Mouse (Mus musculus) lung, embryonic 14.5 days (tissue): ENCODE measurements at regions not wholly inside any gene's neighbourhood (a gene's known extent, or its start where the extent isn't known, plus 50 kb on each side); places are given as distances from the start of the nearest gene placed in this dataset.
"Not testable (repeated sequence)": the region's sequence is repeated elsewhere in the genome, so short reads cannot be mapped to it uniquely, and the experiment has no call there.

Experiments
- ATAC-seq: fragments of 200-750 bp; cut with Nextera tagmentation; 2 replicates; pipeline ENCODE4 v1.8.0; 2017; ENCODE audit warnings: mild to moderate bottlenecking, moderate TSS enrichment, moderate library complexity; ENCODE audit not compliant: insufficient read depth
- DNase-seq: peaks from one replicate; pipeline ENCODE4 v3.0.0-alpha.2; 2015
- H3K27ac ChIP-seq: fragments of 300-500 bp; sonication (generic); 2 replicates; pipeline ENCODE4 v1.5.1; 2014; ENCODE audit warnings: low read depth, mild to moderate bottlenecking, moderate library complexity
- H3K27me3 ChIP-seq: fragments of 300-500 bp; sonication (generic); 2 replicates; pipeline ENCODE4 v1.6.1; 2014; ENCODE audit warnings: low read length, control low read depth; ENCODE audit not compliant: insufficient read depth
- H3K36me3 ChIP-seq: fragments of 300-500 bp; sonication (generic); 2 replicates; pipeline ENCODE4 v1.6.1; 2014; ENCODE audit warnings: control low read depth; ENCODE audit not compliant: insufficient read depth
- H3K4me1 ChIP-seq: fragments of 300-500 bp; sonication (generic); 2 replicates; pipeline ENCODE4 v1.6.1; 2014; ENCODE audit warnings: antibody characterized with exemption, control low read depth; ENCODE audit not compliant: insufficient read depth
- H3K4me2 ChIP-seq: fragments of 300-500 bp; sonication (generic); 2 replicates; pipeline ENCODE4 v1.6.1; 2014; ENCODE audit warnings: mild to moderate bottlenecking
- H3K4me3 ChIP-seq: fragments of 300-500 bp; sonication (generic); 2 replicates; pipeline ENCODE4 v1.5.1; 2014; ENCODE audit warnings: low read depth, low read length
- H3K9ac ChIP-seq: fragments of 300-500 bp; sonication (generic); 2 replicates; pipeline ENCODE4 v1.6.1; 2014
- H3K9me3 ChIP-seq: fragments of 300-500 bp; sonication (generic); 2 replicates; pipeline ENCODE4 v1.6.1; 2016; ENCODE audit warnings: low read depth, low read length, control low read depth
- CTCF ChIP-seq: IDR thresholded peaks from 2 replicates; pipeline ENCODE4 v1.5.1; 2016; ENCODE audit warnings: antibody characterized with exemption, low read depth
- WGBS: fragments of 180-500 bp; shearing (Covaris S2); extraction: QIAGEN DNeasy Blood & Tissue Kit; methylation state at CpG from one replicate; pipeline ENCODE4 v1.1.7; 2014; 5-methylcytosine and 5-hydroxymethylcytosine counted together

DNA sequence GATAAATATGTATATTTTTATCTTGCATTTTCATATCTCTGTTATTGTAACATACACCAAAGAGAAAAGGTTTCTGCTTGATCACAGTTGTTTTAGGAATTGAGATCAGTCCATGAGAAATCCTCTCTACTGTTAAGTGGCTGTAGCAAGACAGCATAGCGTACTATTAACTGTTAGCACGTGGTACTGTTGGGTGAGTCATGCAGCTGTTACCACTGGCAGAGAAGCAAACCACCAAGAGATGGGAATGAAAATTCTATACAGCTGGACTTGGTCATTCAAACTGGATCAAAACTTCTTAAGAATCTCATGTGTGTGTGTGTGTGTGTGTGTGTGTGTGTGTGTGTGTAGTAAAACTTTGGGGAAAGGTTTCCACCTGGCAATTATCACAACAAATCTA, 1013.5 kb downstream of the Basp1 start:
- H3K27me3 ChIP-seq = no peaks in the 10 kb centered on the region
- WGBS = 70% methylated on average over 2 of the region's 2 CpGs

DNA sequence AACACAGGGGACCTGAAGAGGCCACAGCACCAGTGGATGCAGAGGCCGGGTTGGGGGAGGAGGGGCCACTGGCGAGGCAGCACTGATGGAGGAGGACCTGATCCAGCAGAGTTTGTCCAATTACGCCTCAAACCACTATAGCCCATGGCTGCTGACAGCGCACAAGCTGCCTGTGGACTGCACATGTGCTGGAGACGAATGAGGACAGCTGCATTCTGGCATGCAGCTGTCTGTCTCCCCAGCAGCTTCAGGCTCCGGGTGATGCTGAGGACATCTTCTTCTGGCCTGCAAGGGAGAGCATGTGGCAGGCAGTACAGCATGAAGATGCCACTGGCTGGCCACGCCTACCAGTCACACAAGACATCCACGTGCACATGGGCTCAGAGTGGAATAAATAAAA, 1055.2 kb downstream of the Basp1 start:
- 74% methylated on average over 8 of the region's 8 CpGs for WGBS
- no peak overlapping the region for H3K9ac ChIP-seq
- no peaks in the 10 kb centered on the region for H3K27me3 ChIP-seq
- TF ChIP-seq CTCF = no peak
- H3K27ac ChIP-seq = no peak overlapping the region
- H3K4me2 ChIP-seq = no peak overlapping the region
- H3K36me3 ChIP-seq = no peaks in the 10 kb centered on the region
- no peak overlapping the region for H3K4me3 ChIP-seq
- DNase-seq = no peak
- no peaks in the 10 kb centered on the region for H3K9me3 ChIP-seq
- H3K4me1 ChIP-seq = no peaks in the 10 kb centered on the region
- no peak for ATAC-seq

More for the DNA sequence above, 1013.5 kb downstream of the Basp1 start:
- H3K4me2 ChIP-seq = no peak overlapping the region
- no peak overlapping the region for H3K9ac ChIP-seq
- no peak overlapping the region for H3K4me3 ChIP-seq
- ATAC-seq (no peak), DNase-seq (no peak)
- H3K4me1 ChIP-seq = no peaks in the 10 kb centered on the region
- no peak overlapping the region for H3K27ac ChIP-seq
- no peaks in the 10 kb centered on the region for H3K36me3 ChIP-seq
- no peak for TF ChIP-seq CTCF
- no peaks in the 10 kb centered on the region for H3K9me3 ChIP-seq

DNA sequence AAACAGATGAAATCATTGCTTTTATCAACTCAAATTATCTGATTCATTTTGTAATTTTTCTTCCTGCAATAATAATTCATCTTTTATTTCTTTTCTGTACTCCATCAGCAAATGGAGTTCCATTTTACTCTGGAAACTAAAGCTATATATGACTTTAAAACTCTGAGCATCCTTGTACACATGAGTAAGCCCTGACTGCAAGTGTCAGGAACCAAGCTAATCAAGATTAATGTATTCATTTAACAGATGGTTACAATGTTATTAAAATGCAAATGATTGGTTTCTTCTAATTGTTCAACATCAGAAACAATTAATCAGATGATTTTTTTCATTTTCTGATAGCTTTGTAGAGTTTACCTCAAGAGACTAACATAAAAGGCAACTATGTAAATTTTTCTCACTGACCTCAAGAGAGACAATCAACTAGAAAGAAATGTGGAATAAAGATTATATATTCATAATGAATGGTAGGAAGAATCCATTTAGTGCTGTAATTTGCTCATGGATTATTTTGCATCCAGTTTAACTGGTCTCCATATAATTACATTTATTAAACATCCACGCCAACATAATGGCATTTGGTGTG, 1064.5 kb downstream of the Basp1 start:
- Histone ChIP-seq H3K36me3 (no peaks in the 10 kb centered on the region), H3K9ac (no peak overlapping the region), H3K9me3 (no peaks in the 10 kb centered on the region), H3K27ac (no peak overlapping the region), H3K27me3 (no peaks in the 10 kb centered on the region), H3K4me2 (no peak overlapping the region), H3K4me3 (no peak overlapping the region), H3K4me1 (no peaks in the 10 kb centered on the region)
- 78% methylated on average over 1 of the region's 1 CpGs for WGBS
- no peak for ATAC-seq
- TF ChIP-seq CTCF = no peak
- DNase-seq = no peak

DNA sequence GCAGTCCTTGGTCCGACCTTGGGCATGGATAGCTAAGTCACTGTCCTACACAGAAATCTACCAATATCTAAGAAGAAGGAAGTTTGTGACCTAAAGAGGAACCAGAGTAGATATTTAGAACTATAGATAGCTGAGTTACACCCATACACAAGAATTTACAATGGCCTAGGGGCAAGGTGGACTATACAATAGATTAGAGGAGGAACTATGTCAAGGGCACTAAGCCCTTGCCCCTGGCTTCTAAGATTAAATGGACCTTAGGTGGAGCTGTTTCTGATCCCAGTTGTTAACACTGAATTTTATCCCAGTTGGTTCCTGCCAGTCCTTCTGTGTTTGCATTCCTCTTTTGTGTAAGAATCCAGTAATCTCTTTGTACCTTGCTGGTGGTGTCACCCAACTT, 1077.7 kb downstream of the Basp1 start:
- H3K4me2 ChIP-seq, H3K27me3 ChIP-seq, H3K9ac ChIP-seq, ATAC-seq, H3K36me3 ChIP-seq, H3K4me3 ChIP-seq, H3K27ac ChIP-seq, H3K9me3 ChIP-seq, H3K4me1 ChIP-seq, DNase-seq: not testable (repeated sequence)
- WGBS = 62% methylated on average over 1 of the region's 1 CpGs

DNA sequence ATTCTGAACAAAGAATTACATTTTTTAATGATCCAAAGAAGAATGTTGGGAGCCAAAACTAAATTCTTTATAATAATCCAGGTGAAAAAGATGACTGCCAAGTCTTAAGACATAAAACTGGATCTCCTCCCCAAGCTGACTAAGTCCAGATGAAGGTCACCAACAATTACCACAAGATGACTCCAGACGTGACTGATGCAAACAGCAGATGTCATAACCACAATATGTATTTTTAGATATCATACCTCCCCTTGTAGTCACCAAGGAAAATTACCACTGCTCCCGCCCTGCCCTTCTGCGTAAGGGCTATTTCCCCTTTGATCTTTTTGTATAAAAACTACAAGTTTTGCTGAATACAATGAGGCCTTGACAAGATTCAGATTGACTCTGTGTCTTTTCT, 1110.4 kb downstream of the Basp1 start:
- H3K36me3 ChIP-seq, H3K4me1 ChIP-seq, H3K4me2 ChIP-seq, H3K4me3 ChIP-seq, H3K27me3 ChIP-seq, H3K27ac ChIP-seq, ATAC-seq, H3K9ac ChIP-seq, H3K9me3 ChIP-seq, DNase-seq: not testable (repeated sequence)
- WGBS = 81% methylated on average over 3 of the region's 3 CpGs

DNA sequence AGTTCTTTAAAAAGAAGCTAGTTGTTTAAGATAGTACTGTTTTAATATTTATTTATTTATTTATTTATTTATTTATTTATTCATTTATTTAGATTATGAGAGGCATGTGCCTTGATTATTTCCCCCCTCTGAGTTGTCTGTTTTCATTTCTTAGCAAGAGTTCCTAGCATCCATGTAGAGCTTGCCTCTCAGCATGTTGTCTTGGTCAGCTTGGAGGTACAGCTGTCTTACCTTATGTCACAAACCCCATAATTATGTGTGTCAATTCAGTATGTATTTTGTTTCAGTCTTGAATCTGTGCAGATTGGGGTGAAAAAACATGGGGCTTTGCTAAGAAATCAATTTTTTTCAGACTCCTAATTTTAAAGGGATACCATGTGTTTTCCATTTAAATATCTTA, 1116.3 kb downstream of the Basp1 start:
- H3K27me3 ChIP-seq = no peaks in the 10 kb centered on the region
- H3K4me2 ChIP-seq = no peak overlapping the region
- no peak for DNase-seq
- TF ChIP-seq CTCF = no peak
- H3K4me1 ChIP-seq = no peaks in the 10 kb centered on the region
- H3K9ac ChIP-seq = no peak overlapping the region
- no peak overlapping the region for H3K4me3 ChIP-seq
- H3K36me3 ChIP-seq = no peaks in the 10 kb centered on the region
- H3K9me3 ChIP-seq = no peaks in the 10 kb centered on the region
- no peak overlapping the region for H3K27ac ChIP-seq
- ATAC-seq = no peak

DNA sequence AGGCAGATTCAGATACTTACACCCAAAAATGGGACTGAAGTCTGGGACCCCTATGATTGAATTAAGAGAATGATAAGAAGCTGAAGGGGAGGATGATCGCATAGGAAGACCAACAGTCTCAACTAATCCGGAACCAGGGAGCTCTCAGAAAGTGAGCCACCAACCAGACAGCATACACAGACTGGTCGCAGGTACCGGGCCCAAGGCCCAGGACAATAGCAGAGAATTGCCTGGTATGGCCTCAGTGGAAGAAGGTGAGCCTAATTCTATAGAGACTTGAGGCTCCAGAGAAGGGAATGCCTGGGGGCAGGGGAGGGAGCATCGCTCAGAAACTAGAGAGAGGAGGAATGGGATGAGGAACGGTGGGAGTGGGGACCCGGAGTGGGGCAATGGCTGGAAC, 1116.8 kb downstream of the Basp1 start:
- Histone ChIP-seq H3K36me3 (no peaks in the 10 kb centered on the region), H3K9ac (no peak overlapping the region), H3K27me3 (no peaks in the 10 kb centered on the region), H3K4me3 (no peak overlapping the region), H3K4me1 (no peaks in the 10 kb centered on the region), H3K9me3 (no peaks in the 10 kb centered on the region), H3K27ac (no peak overlapping the region), H3K4me2 (no peak overlapping the region)
- ATAC-seq (no peak), DNase-seq (no peak)
- WGBS = 88% methylated on average over 7 of the region's 7 CpGs
- TF ChIP-seq CTCF = no peak

DNA sequence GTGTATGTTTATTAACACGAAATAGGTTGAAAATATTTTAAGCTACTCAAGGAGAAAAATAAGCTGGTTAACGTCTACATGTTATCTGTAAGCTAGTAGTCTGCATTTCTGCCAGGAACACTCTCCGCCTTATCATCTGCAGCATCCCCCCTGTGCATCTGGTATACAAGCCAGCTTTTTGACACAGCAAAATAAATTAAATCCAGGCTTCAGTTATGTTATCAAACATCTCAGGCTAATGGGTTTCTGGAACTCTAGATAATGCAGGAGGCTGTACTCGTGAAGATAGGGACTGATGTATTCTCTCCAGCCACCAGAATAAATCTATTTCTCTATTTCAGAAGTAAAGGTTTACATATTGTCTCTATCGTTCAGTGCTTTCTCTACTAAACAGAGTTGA, 1138.5 kb downstream of the Basp1 start:
- Histone ChIP-seq H3K9ac (no peak overlapping the region), H3K9me3 (no peaks in the 10 kb centered on the region), H3K4me1 (no peaks in the 10 kb centered on the region), H3K4me2 (no peak overlapping the region), H3K4me3 (no peak overlapping the region), H3K27ac (no peak overlapping the region), H3K27me3 (no peaks in the 10 kb centered on the region), H3K36me3 (no peaks in the 10 kb centered on the region)
- 61% methylated on average over 5 of the region's 5 CpGs for WGBS
- no peak for TF ChIP-seq CTCF
- DNase-seq (no peak), ATAC-seq (no peak)
